Mouse (Mus musculus) right cerebral cortex, postnatal 25 days (tissue): ENCODE data around the gene Iba57.
"Not testable (repeated sequence)": the region's sequence is repeated elsewhere in the genome, so short reads cannot be mapped to it uniquely, and the experiment has no call there.

Experiments used
- DNase-seq: peaks from one replicate; pipeline ENCODE4 v3.0.0; 2022

The Iba57 gene

GRCm38 (mm10) chr11:59163255-59164236 is at the start of gene Iba57:
Iba57 (minus strand) TSS chr11:59163739.
- DNase-seq = peak; percentile 98

GRCm38 (mm10) chr11:59212892-59213494 is 49.5 kb upstream of the Iba57 start:
- DNase-seq = no peak

- DNase-seq = not testable (repeated sequence)
Measured at GRCm38 (mm10) chr11:59212320-59212719, 48.8 kb upstream of the Iba57 start.

GRCm38 (mm10) chr11:59211561-59211960 is 48.0 kb upstream of the Iba57 start:
- DNase-seq = not testable (repeated sequence)

- no peak for DNase-seq
Measured at GRCm38 (mm10) chr11:59210020-59210419, 46.5 kb upstream of the Iba57 start.

- no peak for DNase-seq
Measured at GRCm38 (mm10) chr11:59209580-59209979, 46.0 kb upstream of the Iba57 start.

- DNase-seq = peak; percentile 52
Measured at GRCm38 (mm10) chr11:59209003-59209441, 45.5 kb upstream of the Iba57 start.

GRCm38 (mm10) chr11:59208153-59208831 is 44.8 kb upstream of the Iba57 start, which contains the start of gene 2310033P09Rik:
2310033P09Rik (plus strand) TSS chr11:59208321.
- peak; percentile 96 for DNase-seq

GRCm38 (mm10) chr11:59202081-59202995 is 38.8 kb upstream of the Iba57 start, which contains the start of gene Mrpl55:
Mrpl55 (plus strand) TSS chr11:59202486.
- peak; percentile 91 for DNase-seq

- DNase-seq = no peak
Measured at GRCm38 (mm10) chr11:59201216-59202002, 37.9 kb upstream of the Iba57 start.

- DNase-seq = no peak
Measured at GRCm38 (mm10) chr11:59196230-59196629, 32.7 kb upstream of the Iba57 start.

- no peak for DNase-seq
Measured at GRCm38 (mm10) chr11:59192059-59192386, 28.5 kb upstream of the Iba57 start, which contains the start of gene Guk1. Guk1 (minus strand) TSS chr11:59192212.

GRCm38 (mm10) chr11:59191231-59192058 is 27.9 kb upstream of the Iba57 start:
- peak; percentile 95 for DNase-seq

GRCm38 (mm10) chr11:59187706-59188105 is 24.2 kb upstream of the Iba57 start:
- no peak for DNase-seq

GRCm38 (mm10) chr11:59185490-59185889 is 22.0 kb upstream of the Iba57 start:
- no peak for DNase-seq

- peak; percentile 31 for DNase-seq
Measured at GRCm38 (mm10) chr11:59183821-59184220, 20.3 kb upstream of the Iba57 start.

GRCm38 (mm10) chr11:59182864-59183331 is 19.4 kb upstream of the Iba57 start, which contains the start of gene Gjc2:
Gjc2 (minus strand) TSS chr11:59183213.
- no peak for DNase-seq

GRCm38 (mm10) chr11:59176921-59177320 is 13.4 kb upstream of the Iba57 start:
- DNase-seq = no peak

- DNase-seq = no peak
Measured at GRCm38 (mm10) chr11:59176475-59176874, 12.9 kb upstream of the Iba57 start.
